Mouse (Mus musculus) kidney, adult 2 months (tissue): ENCODE results near the gene Wfdc13. TPM values are rescaled to one million over a fixed set of nuclear protein-coding genes. Genes with fewer than 3 reads are reported as not detected.

ENCODE experiments used
- DNase-seq: peaks from one replicate; pipeline ENCODE4 v3.0.0; 2021
- H3K27ac ChIP-seq: fragments of 200-500 bp; 2 replicates; pipeline ENCODE4 v1.5.1; 2012; ENCODE audit warnings: low read depth, low read length, control low read depth, inconsistent platforms; ENCODE audit not compliant: insufficient read depth
- H3K27me3 ChIP-seq: fragments of 200-500 bp; replicated peaks from 2 replicates; pipeline ENCODE4 v1.6.1; 2012; ENCODE audit warnings: mild to moderate bottlenecking, moderate library complexity, low read length, inconsistent platforms; ENCODE audit not compliant: control insufficient read depth, insufficient read depth
- H3K36me3 ChIP-seq: fragments of 200-500 bp; 2 replicates; pipeline ENCODE4 v1.6.1; 2012; ENCODE audit warnings: mild to moderate bottlenecking, moderate library complexity, low read length, inconsistent platforms; ENCODE audit not compliant: control insufficient read depth, insufficient read depth
- H3K4me1 ChIP-seq: fragments of 200-500 bp; 2 replicates; pipeline ENCODE4 v1.6.1; 2011; ENCODE audit warnings: low read length; ENCODE audit not compliant: control insufficient read depth, insufficient read depth
- H3K4me3 ChIP-seq: fragments of 200-500 bp; 2 replicates; pipeline ENCODE4 v1.5.1; 2011; ENCODE audit warnings: mild to moderate bottlenecking, low read depth, low read length, control low read depth; ENCODE audit not compliant: insufficient read depth
- CTCF ChIP-seq: fragments of 200-500 bp; conservative IDR thresholded peaks from 2 replicates; pipeline ENCODE4 v1.5.1; 2011; ENCODE audit warnings: low read depth, mild to moderate bottlenecking, control low read depth, low read length, moderate library complexity, mixed read lengths; ENCODE audit not compliant: insufficient read depth, insufficient read length
- POLR2A ChIP-seq: fragments of 200-500 bp; IDR thresholded peaks from one replicate; pipeline ENCODE4 v1.6.1; 2011; ENCODE audit warnings: low read depth, low read length, control low read depth
- whole genome bisulfite sequencing: fragments of 180-500 bp; shearing (Covaris S2); methylation state at CpG from one replicate; pipeline ENCODE4 v1.1.7; 2018; 5-methylcytosine and 5-hydroxymethylcytosine counted together
- polyA plus RNA-seq: library from polyadenylated mRNA; depleted of rRNA; stranded (reverse); fragments of >200 nt; gene quantifications from 2 replicates; pipeline ENCODE4 v1.2.3, GENCODE M21; 2012; rRNA removed

Wfdc13 gene
- polyA plus RNA-seq = not detected in 2 replicates

GRCm38 (mm10) chr2:164684807-164685206 lies at the start of gene Wfdc13:
TSS of gene Wfdc13 (plus strand) at chr2:164685107.
- TF ChIP-seq POLR2A = no peak
- no peak for TF ChIP-seq CTCF
- no peak within 1 kb of the TSS for H3K27ac ChIP-seq
- WGBS = 53% methylated on average over 3 of the region's 3 CpGs
- no peaks in the 10 kb centered on the region for H3K4me1 ChIP-seq
- no peak for DNase-seq
- no peaks in the 10 kb centered on the region for H3K36me3 ChIP-seq
- no peaks in the 10 kb centered on the region for H3K27me3 ChIP-seq
- no peak within 1 kb of the TSS for H3K4me3 ChIP-seq

DNA sequence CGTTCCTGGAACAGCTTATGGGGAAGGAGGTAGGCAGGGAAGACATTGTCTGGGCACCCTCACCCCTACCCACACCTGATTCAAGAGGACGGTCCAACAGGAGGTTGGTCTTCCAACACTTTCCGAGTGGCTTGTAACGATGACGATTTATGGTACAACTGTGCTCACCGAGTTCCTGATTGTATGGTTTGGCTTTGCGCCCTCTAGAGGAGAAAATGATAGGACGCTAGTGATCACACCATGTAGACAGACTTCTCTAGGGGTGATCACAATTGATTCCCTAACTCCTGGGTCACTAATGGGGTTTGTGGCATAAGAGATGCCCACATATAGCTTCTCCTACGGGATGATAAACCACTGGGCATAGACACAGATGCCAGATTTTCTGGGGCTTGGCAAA lies 49.6 kb upstream of the Wfdc13 start:
- Histone ChIP-seq H3K4me1 (peaks cover 4% of the 10 kb centered on the region), H3K36me3 (no peaks in the 10 kb centered on the region), H3K27me3 (no peaks in the 10 kb centered on the region), H3K4me3 (no peak overlapping the region), H3K27ac (no peak overlapping the region)
- 0 out of 2 replicates have a peak, but pooled peaks have one; percentile 5 for TF ChIP-seq CTCF
- TF ChIP-seq POLR2A = no peak
- WGBS = 82% methylated on average over 9 of the region's 9 CpGs
- DNase-seq = no peak

DNA sequence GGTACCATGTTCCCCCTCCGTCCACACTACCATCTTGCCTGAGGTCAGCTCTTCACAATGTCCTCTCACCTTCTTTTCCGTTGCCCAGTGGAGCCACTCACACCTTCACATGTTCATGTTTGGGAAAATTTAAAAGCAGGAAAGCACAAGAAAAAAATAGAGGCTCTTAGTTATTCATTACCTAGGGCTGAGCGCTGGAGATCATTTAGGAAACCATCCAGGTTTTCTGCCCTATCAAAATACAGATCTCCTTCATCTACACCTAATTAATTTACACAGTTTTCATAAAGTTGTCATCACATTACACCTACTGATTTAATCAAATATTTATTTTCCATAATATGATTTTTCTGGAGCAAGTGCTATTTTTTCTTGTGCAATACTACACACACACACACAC lies 46.2 kb upstream of the Wfdc13 start, which contains the start of gene Wfdc16:
Gene Wfdc16, minus strand, starts transcription at position 101 of the 400 bp plus-strand sequence.
- H3K27me3 ChIP-seq = no peaks in the 10 kb centered on the region
- 33% methylated on average over 3 of the region's 3 CpGs for WGBS
- TF ChIP-seq POLR2A (no peak), CTCF (no peak)

DNA sequence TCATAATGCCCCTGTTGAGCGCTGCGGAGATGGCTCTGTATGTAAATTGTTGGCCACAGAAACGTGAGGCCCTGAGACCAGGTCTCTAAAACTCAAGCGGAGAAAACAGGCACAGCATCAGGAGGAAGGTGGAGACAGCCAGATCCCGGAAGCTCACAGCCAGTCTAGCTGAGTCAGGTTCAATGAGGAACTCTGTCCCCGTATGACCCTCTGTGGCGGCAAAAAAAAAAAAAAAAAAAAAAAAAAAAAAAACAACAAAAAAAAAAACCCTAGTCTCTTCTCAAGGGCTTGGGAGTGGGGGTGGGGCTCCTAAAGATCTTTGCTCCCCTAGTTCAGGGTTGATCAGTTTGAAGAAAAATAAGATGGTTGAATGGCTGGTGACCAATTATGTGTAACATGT lies 43.8 kb upstream of the Wfdc13 start:
- TF ChIP-seq CTCF (no peak), POLR2A (no peak)
- Histone ChIP-seq H3K4me3 (no peak overlapping the region), H3K27me3 (no peaks in the 10 kb centered on the region), H3K36me3 (no peaks in the 10 kb centered on the region), H3K4me1 (peaks cover 9% of the 10 kb centered on the region), H3K27ac (peak overlapping the region; percentile 22; the same call in 1 of the 2 replicates)
- 32% methylated on average over 7 of the region's 7 CpGs for WGBS
- DNase-seq = peak; percentile 53

More for the DNA sequence above, 46.2 kb upstream of the Wfdc13 start, which contains the start of gene Wfdc16:
- Histone ChIP-seq H3K4me3 (no peak within 1 kb of the TSS), H3K4me1 (peaks cover 9% of the 10 kb centered on the region), H3K36me3 (no peaks in the 10 kb centered on the region), H3K27ac (no peak within 1 kb of the TSS; the same call in 1 of the 2 replicates)
- DNase-seq = peak; percentile 34

GRCm38 (mm10) chr2:164641881-164642673 lies 42.8 kb upstream of the Wfdc13 start:
- Histone ChIP-seq H3K27me3 (no peaks in the 10 kb centered on the region), H3K36me3 (no peaks in the 10 kb centered on the region), H3K4me3 (no peak overlapping the region), H3K27ac (no peak overlapping the region), H3K4me1 (peaks cover 9% of the 10 kb centered on the region)
- 79% methylated on average over 13 of the region's 13 CpGs for WGBS
- DNase-seq = peak; percentile 5
- TF ChIP-seq POLR2A (no peak), CTCF (no peak)

- peak; percentile 41 for DNase-seq
- no peak within 1 kb of the TSS for H3K27ac ChIP-seq
- TF ChIP-seq POLR2A (no peak), CTCF (peak; percentile 79)
- 17% methylated on average over 11 of the region's 11 CpGs for WGBS
- H3K4me1 ChIP-seq = no peaks in the 10 kb centered on the region
- no peaks in the 10 kb centered on the region for H3K27me3 ChIP-seq
- H3K4me3 ChIP-seq = no peak within 1 kb of the TSS
- no peaks in the 10 kb centered on the region for H3K36me3 ChIP-seq
Measured at GRCm38 (mm10) chr2:164655858-164656257, 29.0 kb upstream of the Wfdc13 start, which contains the start of gene Wfdc10. TSS of gene Wfdc10 (plus strand) at chr2:164656046.

DNA sequence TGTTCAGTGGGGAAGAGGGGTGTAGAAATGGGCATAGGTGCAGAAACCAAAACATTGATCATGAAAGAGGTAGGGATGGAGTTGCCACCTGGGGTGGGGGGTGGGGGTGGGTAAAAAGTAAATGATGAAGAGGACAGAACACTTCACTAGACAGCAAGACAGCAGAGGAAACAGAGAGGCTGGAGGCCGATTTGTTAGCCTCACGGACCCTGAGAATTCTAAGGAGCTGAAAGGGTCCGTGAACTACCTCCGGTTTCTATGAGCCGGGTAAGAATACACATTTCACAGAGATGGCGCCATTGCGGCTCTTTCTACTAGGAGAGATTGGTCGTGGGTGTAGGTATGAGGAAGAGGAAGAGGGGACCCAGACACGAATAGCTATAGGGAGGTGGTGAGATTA lies 28.4 kb upstream of the Wfdc13 start, which contains the start of gene Wfdc9:
Gene Wfdc9, minus strand, starts transcription at position 101 of the 400 bp plus-strand sequence.
- DNase-seq = no peak
- Histone ChIP-seq H3K27me3 (no peaks in the 10 kb centered on the region), H3K4me1 (no peaks in the 10 kb centered on the region), H3K36me3 (no peaks in the 10 kb centered on the region), H3K27ac (no peak within 1 kb of the TSS), H3K4me3 (no peak within 1 kb of the TSS)
- TF ChIP-seq CTCF (no peak), POLR2A (no peak)
- WGBS = 86% methylated on average over 9 of the region's 9 CpGs
